Mouse (Mus musculus): Measurements from ENCODE around the gene Cilp.

DNA sequence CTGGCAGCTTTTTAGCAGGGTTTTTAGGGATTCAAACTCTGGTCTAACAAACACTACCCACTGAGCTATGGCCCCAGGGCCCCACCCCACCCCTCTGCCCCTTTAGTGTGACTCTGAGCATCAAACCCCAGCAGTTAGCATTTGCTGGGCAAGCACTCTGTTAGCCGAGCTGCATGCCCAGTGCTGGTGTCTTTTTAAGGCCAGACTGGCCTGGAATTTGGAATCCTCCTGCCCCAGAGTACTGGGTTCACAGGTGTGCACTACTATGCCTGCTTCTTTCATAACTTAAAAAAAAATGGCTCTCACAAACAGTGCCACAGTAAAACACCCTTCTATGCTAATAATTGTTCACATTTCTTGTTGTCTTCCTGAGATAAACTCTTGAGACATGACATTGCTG lies 46.1 kb upstream of the Cilp start:
- TF ChIP-seq GATA1 (IDR thresholded peaks at IDR 0.05; ENCODE audit: low read length), result no peak
- TF ChIP-seq TAL1 (IDR thresholded peaks at IDR 0.05; ENCODE audit: low read length), result no peak
